Mouse (Mus musculus): ENCODE measurements around the gene Faap20.

DNA sequence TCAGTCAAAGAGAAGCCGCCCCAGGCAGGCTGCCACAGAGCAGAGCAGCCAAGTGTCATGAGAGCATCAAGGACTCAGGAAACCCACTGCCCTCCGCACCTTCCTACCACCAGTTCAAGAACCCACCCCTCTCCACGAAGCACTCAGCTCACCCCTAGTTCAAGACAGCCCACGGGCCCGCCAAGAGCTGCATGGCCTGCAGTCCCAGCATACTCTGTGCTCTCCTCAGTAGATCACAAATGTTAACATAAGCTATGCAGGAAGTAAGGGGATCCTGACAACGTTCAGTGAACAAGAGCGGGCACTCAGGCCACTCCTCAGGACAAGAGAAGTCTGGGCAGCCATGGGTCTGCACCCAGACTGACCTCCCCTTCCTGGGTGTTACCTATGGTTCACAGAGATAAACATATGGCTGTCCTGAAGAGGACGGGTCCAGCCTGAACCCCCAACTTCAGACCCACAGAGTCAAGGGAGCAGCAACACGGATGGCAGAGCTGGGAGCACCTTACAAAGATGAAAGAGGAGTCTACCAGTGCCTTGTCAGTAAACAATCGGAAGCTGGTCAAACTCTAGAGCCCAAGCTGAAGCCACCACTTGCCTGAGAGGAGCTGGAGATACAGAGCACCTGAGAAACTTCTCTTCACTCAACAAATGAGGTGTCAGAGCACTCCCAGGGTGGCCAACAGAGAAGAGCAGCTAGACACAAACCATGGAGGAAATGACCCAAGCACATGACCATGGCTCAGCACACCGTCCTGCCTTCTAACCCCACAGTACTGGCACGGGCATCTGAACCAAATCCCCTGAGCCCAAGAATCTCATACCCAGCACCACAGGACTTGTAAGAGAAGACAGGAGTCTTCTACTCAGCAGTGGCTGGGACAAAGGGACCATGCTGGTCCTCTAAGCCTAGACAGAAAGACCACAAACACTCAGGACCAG is 30.1 kb upstream of the Faap20 start:
- no peak for TF ChIP-seq CTCF (IDR thresholded peaks at IDR 0.05; ENCODE audit: insufficient read depth, low read depth, low read length)
- no peak for TF ChIP-seq POLR2A (IDR thresholded peaks at IDR 0.05; ENCODE audit: insufficient read depth, low read depth, low read length)

Data from olfactory bulb, adult 2 months (tissue).